Mouse (Mus musculus) forelimb bud, embryonic 11.5 days (tissue): ENCODE measurements around the gene Taf1d.
"Not testable (repeated sequence)": the region's sequence is repeated elsewhere in the genome, so short reads cannot be mapped to it uniquely, and the experiment has no call there.

Experiments used
- DNase-seq: peaks from one replicate; pipeline ENCODE4 v3.0.0-alpha.2; 2012; ENCODE audit warnings: low read depth, low spot score

The Taf1d gene

DNA sequence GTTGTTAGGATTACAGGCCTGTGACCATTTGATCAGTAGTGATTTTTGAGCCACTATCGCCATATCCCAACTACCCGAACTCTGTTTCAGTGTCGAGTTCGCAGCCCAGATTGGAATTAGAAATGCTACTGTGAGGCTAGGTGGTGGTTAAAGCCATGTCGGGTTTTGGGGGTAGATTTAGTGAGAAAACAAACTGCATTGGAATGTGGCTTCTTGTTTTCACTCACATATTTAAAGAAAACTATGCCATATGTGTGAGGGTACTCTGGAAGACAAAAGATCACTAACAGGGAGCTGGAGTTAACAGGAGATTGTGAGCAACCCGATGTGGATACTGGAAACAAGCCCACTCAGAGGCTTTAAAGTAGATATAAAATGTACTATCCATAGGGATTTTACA, 1.2 kb downstream of the Taf1d start:
- no peak for DNase-seq

- DNase-seq, result no peak
Observed at GRCm38 (mm10) chr9:15308254-15308653, 2.2 kb downstream of the Taf1d start.

DNA sequence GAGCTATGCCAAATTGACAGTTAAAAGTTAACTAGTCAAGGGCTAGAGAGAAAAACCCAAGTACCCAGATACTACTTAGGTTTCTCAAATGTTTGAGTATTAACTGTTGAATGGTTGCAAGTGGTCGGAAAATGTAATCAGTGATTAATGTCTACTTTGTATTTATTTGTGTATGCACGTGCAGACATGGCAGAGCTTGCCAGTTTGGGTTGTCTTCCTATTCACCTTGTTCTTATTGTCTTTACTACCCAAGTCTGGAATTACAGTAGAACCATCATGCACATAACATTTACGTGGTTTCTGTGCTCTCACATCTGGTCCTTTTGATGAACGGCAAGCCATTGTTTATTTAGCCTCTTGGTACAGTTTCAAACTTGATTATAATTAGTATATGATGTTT, 3.4 kb downstream of the Taf1d start:
- DNase-seq, result no peak

DNA sequence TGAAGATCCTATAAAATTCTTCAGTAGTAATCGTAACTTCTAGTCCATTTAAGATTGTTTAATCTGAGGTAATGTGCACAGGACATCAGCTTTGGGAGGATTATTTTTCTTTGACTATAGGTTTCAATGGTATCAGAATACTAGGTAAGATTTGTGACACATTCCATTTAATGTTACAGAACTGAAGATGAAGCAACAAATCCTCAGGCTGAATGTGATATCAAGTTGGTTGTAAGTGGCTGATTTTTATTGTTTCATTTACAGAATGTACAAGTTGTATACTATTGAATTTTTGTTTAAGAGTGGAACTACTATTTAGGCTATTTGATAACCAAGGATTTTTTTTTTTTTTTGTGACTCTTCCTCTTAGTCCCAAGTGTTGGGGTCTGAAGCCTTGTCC, 4.2 kb downstream of the Taf1d start:
- DNase-seq, result no peak

GRCm38 (mm10) chr9:15312054-15312735, 6.2 kb downstream of the Taf1d start:
- DNase-seq, result no peak

DNA sequence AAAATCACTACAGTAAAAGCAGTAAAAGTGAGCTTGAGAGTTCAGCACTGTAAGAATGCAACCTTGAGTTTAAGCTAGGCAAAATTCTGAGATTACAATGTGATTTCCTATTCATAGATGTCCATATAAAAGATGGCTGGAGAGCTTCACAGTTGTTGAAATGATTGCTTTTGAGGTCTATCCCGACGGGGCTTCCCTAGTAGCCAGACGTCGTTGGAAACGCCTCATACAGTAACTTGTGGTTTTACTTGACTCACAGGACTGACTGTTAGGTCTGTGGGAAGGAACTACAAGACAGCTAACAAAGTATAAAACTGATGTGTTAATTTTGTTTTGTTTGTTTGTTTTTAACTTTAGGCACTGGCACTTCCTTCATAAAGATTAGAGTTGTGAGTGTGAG, 7.6 kb downstream of the Taf1d start:
- no peak for DNase-seq

DNA sequence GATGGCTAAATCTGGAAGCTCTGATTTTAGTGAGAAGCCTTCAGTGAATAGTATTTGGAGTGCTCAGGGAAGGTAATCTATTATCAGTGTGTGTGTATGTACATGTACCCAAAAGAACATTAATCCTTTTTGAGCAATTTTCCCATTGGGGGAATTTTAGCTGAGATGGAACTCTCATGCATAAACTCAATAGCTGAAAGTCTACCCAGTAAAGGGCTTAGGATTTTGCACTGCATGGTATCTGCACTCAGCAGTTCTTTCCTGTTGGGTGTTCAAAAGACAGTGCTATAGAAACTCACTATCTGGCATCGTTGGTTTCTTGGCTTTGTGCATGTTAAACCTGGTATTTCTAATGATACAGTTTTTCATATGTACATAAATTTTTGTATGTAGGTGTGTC, 8.6 kb downstream of the Taf1d start:
- no peak for DNase-seq

- DNase-seq, result not testable (repeated sequence)
Observed at GRCm38 (mm10) chr9:15316296-15316695, 10.3 kb downstream of the Taf1d start.

DNA sequence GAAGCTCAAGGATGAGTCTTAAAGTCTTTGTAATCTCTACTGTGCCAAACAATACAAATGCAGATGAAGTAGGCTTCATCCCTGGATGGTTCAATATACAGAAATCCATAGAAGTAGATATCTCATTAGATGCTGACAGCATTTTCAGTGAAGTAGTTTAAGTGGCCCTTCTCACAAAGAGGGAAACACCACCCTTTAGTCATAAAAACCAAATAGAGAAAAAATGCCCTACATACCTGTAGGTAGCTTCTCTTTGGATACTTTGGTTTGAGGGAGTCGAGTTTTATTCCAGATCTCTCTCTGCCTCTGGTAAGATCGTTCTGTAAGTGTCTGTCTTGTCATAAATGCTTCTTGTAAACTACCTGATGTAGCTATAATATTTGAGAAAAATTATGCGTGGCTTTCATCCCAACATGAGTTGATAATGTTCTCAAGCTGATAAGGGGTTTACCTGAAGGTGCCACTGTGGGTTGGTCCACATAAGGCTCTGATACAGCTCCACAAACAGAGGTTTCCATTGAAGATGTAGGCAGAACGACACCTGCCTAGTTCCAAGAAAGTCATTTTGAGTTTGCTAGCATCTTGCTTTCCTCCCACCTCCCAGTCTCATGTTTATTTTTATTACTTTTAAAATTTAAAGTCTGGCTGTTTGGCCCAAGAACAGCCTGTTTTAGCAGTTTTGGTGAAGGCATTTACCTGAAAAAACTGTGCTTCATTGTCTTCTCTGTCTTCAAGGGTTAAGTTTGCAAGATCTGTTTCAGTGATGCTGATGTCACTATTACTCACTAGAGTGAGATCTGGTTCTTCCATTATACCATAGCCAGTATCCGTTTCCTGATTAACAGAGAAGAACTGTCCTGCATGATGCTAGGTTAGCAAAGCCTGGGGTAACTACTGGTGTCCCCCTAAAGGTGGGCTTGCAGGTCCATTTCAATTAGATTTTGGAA, 11.5 kb downstream of the Taf1d start:
- no peak for DNase-seq

- DNase-seq, result no peak
Observed at GRCm38 (mm10) chr9:15318170-15318742, 12.2 kb downstream of the Taf1d start.

GRCm38 (mm10) chr9:15337776-15338175, 31.8 kb downstream of the Taf1d start:
- DNase-seq, result no peak

DNA sequence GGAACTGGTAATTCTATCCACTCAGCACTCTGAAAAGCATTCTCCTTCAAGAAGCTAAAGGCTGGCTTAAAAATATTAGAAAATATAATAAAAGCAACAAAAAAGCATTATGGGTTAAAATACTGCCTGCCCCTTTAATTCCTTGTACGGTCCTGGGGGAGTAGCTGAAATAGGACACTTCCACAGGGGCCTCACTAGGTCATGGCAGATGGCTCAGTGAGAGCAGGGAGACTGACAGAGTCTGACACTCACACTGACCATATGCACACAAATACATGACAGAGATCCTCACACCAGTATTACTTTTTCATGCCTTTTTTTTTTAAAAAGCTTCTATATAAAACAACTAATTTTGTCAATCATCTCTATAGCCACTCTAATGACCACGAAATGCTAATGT, 43.9 kb downstream of the Taf1d start:
- DNase-seq, result no peak

DNA sequence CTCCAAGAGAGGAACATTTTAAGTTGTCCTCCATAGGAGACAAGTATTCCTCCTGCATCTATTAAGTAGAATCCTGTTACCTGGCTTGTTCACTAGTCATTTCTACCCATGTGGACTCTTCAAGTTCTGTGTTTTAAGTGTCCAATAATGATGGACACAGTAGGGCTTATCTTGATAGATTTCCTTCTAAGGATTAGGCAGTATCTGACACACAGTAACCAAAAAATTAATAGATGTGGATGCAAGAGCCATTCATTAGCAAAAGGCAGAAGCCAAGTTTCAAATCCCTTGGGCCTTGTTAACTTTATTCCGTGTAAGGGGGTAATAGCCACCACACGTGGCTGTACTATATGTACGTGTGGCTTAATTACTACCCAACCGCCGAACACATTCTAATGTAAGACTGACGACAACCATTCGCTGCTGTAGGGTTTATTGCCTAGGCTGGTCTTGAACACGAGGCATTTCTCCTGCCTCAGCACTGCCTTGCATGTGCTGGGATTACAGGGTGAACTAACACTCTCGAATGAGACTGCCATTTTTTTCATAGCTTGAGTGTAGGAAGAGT, 51.0 kb downstream of the Taf1d start:
- DNase-seq, result no peak

DNA sequence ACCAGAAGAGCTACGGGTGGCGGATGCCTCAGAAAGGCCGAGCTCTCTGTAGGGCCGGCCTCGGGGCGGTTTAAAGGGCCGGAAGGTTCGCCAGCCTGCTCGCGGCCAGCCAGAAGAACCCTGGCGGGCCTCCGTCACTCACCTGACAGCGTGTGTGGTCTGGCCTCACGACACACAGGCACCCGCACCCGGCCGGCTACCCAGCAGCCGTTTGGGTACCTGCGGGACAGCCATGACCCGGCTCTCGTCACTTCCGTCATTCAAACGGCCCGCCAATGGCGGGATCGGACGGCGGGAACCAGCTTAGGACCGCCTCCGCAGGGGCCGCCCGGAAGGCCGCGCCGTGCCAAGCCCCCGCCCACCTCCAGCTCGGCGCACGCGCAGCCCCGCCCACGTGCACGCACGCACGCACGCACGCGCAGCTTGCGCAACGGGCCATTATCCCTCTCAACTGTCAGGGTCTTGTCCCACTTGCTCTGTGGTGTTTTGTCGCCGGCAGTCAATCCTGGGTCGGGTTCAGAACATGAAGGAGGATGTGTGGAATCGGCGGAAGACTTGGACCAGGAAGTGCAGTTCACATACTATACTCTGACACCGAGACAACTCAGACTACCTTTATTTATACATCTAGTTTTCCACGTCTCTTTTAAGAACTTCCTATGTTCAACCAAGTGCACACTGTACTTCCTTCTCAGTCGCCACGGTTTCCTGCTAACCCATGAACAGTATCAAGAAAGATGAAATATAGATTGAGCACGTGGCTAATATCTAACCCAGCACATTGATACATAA, 51.7 kb downstream of the Taf1d start, which contains the start of gene Cep295:
Gene Cep295 (minus strand): TSS at position 305 of the 792 bp plus-strand sequence.
- peak; percentile 95 for DNase-seq

DNA sequence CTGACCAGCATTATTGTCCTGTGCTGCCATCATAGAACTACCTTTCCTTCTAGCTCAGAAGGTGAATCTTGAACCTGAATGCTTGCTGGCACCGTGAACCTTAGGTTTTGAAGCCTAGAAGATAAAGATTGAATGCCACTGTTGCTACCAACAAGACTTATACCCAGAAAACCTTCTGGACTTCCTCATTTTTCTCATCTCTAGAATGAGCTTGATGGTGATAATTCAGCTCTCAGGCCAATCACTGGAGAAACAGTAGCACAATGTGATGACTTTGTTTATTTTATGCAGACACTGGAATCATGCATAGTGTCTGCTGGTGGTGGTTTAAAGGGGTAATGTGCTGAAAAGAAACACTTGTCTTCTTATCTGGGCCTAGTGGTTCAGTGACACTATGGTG, 58.8 kb downstream of the Taf1d start:
- DNase-seq, result no peak

DNA sequence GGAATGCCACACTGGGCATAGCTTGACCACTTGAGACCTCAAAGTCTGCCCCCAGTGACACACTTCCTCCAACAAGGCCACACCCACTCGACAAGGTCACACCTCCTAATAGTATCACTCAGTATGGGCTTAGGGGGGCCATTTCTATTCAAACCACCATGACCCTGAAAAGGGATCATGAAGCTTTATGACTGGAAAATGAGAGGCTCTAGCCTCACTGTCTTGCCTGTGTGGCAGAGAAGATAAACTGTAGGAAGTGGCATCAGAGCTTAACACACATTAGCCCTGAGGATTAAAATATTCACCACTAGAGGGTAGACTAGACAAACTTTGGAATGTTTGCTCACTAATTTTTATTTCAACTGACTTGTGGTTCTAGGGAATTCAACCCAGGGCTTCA, 59.8 kb downstream of the Taf1d start:
- DNase-seq, result peak; percentile 23

- DNase-seq, result no peak
Observed at GRCm38 (mm10) chr9:15366260-15366659, 60.2 kb downstream of the Taf1d start.
